8 mouse cellular contexts compared by ENCODE assay signal in the genomic region with DNA sequence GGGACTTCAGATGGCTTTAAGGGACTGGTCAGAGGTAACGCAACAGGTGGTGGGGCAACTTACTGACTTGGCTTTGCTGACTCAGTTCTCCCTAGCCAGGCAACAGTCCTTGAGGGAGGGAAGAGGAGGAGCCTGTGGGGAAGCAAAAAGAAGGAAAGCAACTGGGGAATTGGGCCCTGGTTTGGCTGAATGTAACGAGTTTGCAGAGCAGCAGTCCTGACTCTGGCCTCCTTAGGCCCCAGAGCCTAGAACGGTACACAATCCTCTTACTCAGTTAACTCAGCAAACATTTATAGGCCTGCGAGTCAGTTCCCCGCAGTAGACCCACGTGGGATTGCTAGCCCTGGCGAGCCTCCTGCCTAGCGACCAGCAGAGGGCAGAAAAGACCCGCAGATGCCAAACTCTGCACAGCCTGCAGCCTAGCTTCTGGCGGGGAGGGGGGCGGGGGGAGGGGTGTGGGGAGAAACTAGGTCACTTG. TPM values are rescaled to one million over a fixed set of nuclear protein-coding genes. Genes with fewer than 3 reads are reported as not detected.
DNase-seq lines count a peak whose midpoint lies in the region; ATAC-seq lines count a peak whose summit lies in the region.

No protein-coding gene starts in this region.

- DNase-seq in MN1 (ENCODE audit: low spot score) = peak; percentile 80
- peak; percentile 86 for DNase-seq in cerebellum, adult 9-11 months
- peak; percentile 73 to 80 for DNase-seq in frontal cortex, postnatal 14 days (ENCODE audit: low spot score in 2 of 2)
- DNase-seq in layer of hippocampus, postnatal 36 days = peak; percentile 81 to 85
- peak; percentile 81 for DNase-seq in lung, postnatal 25 days (ENCODE audit: low spot score)
- peak; percentile 91 for DNase-seq in retina, embryonic 14.5 days (ENCODE audit: low spot score)
- peak; percentile 64 for DNase-seq in urinary bladder, adult 2 months (ENCODE audit: low spot score)

- H3K4me1 ChIP-seq in hindbrain, embryonic 13.5 days (replicated peaks) = peaks cover 6% of the 10 kb centered on the region

- WGBS in hindbrain, embryonic 13.5 days = 1% methylated on average over 11 of the region's 11 CpGs

- no peaks in the 10 kb centered on the region for H3K9me3 ChIP-seq in hindbrain, embryonic 13.5 days

- no peak overlapping the region for H3K27ac ChIP-seq in hindbrain, embryonic 13.5 days

- no peak overlapping the region for H3K4me3 ChIP-seq in hindbrain, embryonic 13.5 days

- no peak overlapping the region for H3K4me2 ChIP-seq in hindbrain, embryonic 13.5 days

- H3K9ac ChIP-seq in hindbrain, embryonic 13.5 days = no peak overlapping the region

- no peaks in the 10 kb centered on the region for H3K36me3 ChIP-seq in hindbrain, embryonic 13.5 days

- H3K27me3 ChIP-seq in hindbrain, embryonic 13.5 days = peaks cover 25% of the 10 kb centered on the region

- peak; percentile 93 for ATAC-seq in hindbrain, embryonic 13.5 days (ENCODE audit: low FRiP score)

RNA-seq across cellular contexts. Expression of a gene that starts 23.5 kb away (rescaled TPM):
- 9.1 and 9.5 TPM in 2 replicates for polyA plus RNA-seq in hindbrain, embryonic 13.5 days (2015; fragmentation: Nextera tagmentation; extraction: Ambion mirVana)
- total RNA-seq in layer of hippocampus, postnatal 36 days (2021) = 10 to 100 TPM; 25.9 to 28.0 TPM
- polyA plus RNA-seq in urinary bladder, adult 2 months (2012; rRNA removed) = 3.9 and 5.0 TPM in 2 replicates
